Mouse (Mus musculus): ENCODE data around the gene Mgat3. TPM values are rescaled to one million over a fixed set of nuclear protein-coding genes. Genes with fewer than 3 reads are reported as not detected.

Mgat3 gene
- total RNA-seq, 2 experiments from 2014 or later: not detected

DNA sequence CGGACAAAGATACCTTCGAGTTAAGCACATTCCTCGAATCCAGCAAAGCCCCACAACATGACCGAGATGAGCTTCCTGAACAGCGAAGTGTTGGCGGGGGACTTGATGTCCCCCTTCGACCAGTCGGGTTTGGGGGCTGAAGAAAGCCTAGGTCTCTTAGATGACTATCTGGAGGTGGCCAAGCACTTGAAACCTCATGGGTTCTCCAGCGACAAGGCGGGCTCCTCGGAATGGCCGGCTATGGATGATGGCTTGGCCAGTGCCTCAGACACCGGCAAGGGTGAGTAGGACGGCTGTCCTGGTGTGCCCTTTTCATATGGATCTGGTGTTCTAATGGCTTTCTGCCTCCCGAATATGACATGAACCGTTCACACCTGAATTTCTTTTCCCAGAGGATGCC is 82.7 kb downstream of the Mgat3 start:
- ATAC-seq (replicated peaks; ENCODE audit: low FRiP score, poor library complexity, severe bottlenecking): no peak

DNA sequence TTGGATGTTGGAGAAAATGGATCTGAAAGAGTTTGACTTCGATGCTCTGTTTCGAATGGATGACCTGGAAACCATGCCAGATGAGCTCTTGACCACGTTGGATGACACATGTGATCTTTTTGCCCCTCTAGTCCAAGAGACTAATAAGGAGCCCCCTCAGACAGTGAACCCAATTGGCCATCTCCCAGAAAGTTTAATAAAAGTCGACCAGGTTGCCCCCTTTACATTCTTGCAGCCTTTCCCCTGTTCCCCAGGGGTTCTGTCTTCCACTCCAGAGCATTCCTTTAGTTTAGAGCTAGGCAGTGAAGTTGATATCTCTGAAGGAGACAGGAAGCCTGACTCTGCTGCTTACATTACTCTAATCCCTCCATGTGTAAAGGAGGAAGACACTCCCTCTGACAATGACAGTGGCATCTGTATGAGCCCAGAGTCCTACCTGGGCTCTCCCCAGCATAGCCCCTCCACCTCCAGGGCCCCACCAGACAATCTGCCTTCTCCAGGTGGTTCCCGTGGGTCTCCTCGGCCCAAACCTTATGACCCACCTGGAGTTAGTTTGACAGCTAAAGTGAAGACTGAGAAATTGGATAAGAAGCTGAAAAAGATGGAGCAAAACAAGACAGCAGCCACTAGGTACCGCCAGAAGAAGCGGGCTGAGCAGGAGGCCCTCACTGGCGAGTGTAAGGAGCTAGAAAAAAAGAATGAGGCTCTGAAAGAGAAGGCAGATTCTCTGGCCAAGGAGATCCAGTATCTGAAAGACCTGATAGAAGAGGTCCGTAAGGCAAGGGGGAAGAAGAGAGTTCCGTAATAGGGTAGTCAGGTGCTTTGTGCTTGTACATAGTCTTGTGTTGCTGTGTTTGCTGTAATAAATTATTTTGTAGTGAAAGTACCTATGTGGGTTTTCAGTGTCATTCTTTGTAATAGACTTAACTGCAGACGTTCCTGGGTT is 83.4 kb downstream of the Mgat3 start:
- no peak for ATAC-seq (replicated peaks; ENCODE audit: low FRiP score, poor library complexity, severe bottlenecking)

DNA sequence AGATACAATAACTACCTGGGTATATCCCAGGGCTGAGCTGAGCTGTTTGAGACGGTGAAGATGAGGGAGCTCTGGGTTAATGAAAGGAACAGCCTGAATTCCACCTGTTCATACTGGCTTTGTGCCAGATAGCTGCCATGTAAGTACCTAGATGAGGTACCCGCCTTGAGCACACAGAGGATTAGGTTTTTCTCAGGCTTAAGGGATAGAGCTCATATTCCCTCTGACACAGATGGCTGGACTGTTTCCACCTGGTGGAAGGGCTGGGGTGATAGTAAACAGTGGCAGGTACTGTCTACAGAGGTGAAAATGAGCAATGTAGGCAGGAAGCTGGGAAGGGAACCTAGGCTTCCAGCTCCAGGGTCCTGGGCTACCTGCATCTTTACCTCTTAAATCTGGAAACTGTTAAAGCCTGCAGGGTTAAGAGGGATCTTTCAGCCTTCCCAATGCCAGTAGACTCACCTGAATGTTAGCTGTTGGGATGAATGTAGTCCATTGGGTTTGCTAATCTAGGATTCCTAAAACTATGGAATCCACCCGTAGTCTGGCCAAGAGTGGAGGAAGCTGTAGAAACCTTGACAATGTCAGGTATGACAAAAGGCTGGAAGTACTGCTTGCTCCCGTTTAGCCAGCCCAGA is 84.2 kb downstream of the Mgat3 start:
- ATAC-seq (replicated peaks; ENCODE audit: low FRiP score, poor library complexity, severe bottlenecking): no peak

DNA sequence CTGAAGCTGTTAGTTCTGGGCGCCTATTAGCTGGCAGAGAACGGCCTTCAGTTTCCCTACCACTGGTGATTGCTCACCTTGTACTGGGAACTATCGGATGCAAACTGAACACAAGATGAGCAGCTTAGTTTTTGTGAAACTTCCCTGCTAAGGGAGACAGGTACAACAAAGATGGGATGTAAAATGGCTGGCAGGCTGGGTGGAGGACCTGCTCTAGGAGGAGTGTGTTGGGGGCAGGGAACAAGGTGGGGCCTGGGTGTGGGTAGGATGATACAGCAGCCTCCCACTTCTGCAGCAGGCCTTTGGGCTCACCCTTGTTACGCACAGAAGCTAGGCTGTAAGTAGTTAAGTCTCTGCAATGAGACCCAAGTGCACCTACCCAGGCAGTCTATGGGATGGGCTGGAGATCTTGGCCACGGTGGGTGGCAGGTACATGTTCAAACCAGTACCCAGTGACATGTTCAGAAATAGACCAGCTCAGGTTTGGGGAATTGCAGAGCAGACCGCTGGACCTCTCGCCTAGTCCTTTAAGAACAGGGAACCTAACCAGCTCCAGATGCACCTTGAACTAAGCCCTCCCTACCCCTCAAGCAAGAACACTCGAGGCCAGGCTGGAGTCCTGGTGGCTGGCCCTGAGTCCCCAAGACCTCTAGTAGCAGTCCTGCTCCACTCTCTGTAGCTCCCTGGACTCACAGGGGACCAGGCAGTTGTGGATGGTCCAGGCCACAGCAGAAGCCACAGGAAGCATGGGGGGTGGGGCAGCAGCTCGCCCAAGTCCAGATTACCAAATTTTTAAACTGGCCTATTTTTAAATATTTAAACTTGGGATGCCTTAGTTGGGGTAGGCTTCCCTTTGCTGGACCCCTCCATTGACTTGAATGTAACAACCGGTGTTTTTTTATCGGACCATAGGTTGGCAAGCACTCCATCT is 85.0 kb downstream of the Mgat3 start:
- ATAC-seq (replicated peaks; ENCODE audit: low FRiP score, poor library complexity, severe bottlenecking): peak; percentile 59

DNA sequence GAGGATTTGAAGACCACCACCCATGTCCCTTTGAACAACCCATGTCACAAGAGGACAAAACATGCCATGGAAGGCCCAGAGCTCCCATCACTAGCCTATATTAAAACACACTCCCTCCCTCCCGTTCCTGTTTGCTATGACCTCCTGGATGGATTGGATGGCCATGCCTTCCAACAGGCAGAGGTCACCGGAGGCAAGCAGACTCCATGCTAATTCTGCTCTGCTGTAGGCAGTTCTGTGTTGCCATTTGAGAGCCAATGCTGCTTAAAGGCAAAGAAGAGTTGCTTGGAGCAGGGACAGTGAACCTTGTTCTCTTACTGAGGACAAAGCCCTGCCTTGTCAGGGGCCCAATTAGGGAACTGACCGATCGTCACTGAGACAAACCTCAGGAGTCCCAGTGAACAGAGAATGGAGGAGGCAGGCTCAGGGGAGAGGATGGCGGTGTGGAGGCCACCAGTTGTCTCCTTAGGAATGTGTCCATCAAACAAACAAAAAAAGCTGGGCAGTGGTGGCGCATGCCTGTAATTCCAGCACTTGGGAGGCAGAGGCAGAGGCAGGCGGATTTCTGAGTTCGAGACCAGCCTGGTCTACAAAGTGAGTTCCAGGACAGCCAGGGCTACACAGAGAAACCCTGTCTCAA is 86.0 kb downstream of the Mgat3 start:
- ATAC-seq (replicated peaks; ENCODE audit: low FRiP score, poor library complexity, severe bottlenecking): no peak

DNA sequence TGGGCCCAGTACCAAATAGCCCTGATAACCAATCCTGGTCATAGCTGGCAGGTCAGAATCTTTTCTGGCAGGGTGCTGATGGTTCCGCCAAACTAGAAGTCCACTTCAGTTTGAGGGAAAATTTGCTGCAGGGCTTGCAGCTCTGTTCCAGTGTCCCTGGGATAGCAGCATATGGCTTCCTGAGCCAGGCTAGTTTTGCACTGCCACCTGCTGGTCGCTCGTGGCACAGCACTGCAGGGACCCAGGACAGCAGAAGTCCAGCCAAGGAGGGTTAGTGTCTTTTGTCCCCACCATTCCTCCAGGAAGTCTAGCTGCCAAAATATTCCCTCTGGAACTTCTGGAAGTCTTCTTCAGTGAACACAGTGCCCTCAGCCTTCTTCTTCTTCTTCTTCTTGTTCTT is 87.2 kb downstream of the Mgat3 start:
- 0 out of 2 replicates have a peak, but pooled peaks have one; percentile 40 for ATAC-seq (replicated peaks; ENCODE audit: low FRiP score, poor library complexity, severe bottlenecking)

DNA sequence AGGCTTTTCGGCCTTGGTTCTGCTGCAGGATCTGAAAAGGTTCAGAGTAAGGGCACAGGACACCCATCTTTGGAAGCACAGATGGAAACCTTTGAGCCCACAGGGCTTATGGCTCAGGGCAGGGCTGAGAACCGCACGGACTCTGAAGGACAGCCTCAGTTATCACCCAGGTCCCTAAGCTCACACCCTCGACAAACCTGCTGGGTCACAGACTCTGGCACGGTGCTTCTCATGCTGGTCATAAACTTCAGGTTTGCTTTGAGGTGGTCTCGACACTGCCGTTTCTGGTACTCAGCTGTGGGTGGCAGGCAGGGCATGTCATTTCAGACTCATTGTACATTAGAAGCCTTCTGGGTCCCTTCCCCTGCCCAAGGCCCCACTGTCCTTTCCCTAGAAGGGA is 87.6 kb downstream of the Mgat3 start:
- no peak for ATAC-seq (replicated peaks; ENCODE audit: low FRiP score, poor library complexity, severe bottlenecking)

DNA sequence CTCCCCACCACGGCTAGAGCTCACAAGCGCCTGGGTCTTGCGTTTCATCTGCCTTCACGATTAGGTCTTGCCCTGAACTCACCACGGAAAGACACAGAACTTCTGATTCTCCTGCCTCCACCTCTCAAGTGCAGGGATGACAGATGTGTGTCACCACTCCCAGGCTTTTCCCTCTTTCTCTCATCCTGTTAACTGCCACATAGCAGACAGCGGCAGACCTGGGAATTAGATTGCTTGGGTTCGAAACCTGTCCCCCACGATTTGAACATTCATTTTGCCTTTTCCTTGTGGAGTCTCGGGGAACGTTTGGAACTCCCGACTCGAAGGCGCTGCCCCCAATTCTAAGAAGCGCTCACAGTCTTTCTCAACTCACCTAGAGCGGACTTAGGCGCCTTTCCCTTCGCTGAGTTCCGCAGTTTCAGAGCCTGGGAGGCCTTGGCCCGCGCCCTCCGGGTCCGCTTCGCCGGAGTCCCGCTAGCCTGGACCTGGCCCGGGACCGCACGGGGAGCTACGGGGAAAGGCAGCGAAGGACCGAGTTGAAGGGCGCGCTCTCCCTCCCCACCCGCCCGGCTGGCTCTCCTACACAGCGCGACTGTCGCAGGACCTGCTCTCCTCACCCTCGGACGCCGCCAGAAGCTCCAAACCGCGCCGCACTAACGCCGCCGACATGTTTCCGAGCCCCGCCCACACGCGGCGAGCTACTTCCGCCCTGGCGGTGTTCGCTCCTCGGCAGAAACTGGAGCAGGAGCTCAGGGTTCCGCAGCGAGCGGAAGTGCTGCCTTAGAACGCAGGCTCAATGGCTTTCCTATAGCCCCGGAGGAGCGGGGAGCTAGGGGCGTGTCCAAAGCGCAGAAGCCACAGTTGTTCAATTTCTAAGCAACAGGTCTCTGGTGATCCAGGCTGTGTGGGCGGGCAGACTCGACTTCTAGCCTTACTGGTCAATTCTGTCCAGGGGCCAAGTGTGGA is 90.4 kb downstream of the Mgat3 start, which contains the start of gene Rps19bp1:
Rps19bp1 (minus strand) TSS at position 706 of the 966 bp plus-strand sequence.
- peak; percentile 95 for ATAC-seq (replicated peaks; ENCODE audit: low FRiP score, poor library complexity, severe bottlenecking)

Other genes starting within 250 kb of the Mgat3 start
- gene Cbx7, start 202.6 kb upstream of the Mgat3 start, total RNA-seq (2015; ENCODE audit: low replicate concordance): 2.1 and 6.9 TPM in 2 replicates
- 4.5 and 6.4 TPM in 2 replicates for gene Cbx7, start 202.6 kb upstream of the Mgat3 start, total RNA-seq (2017; ENCODE audit: low replicate concordance)
- not detected in 2 replicates for gene Pdgfb, start 158.7 kb upstream of the Mgat3 start, total RNA-seq (2015; ENCODE audit: low replicate concordance)
- gene Pdgfb, start 158.7 kb upstream of the Mgat3 start, total RNA-seq (2017; ENCODE audit: low replicate concordance): 0.42 and 0.94 TPM in 2 replicates
- 5.8 and 8.6 TPM in 2 replicates for gene Syngr1, start 82.4 kb upstream of the Mgat3 start, total RNA-seq (2015; ENCODE audit: low replicate concordance)
- 6.0 and 7.1 TPM in 2 replicates for gene Syngr1, start 82.4 kb upstream of the Mgat3 start, total RNA-seq (2017; ENCODE audit: low replicate concordance)
- gene Rpl3, start 81.9 kb upstream of the Mgat3 start, total RNA-seq (2015; ENCODE audit: low replicate concordance): 449 and 474 TPM in 2 replicates
- 532 and 676 TPM in 2 replicates for gene Rpl3, start 81.9 kb upstream of the Mgat3 start, total RNA-seq (2017; ENCODE audit: low replicate concordance)
- gene Tab1, start 40.6 kb upstream of the Mgat3 start, total RNA-seq (2015; ENCODE audit: low replicate concordance): 0.58 and 10.9 TPM in 2 replicates
- gene Tab1, start 40.6 kb upstream of the Mgat3 start, total RNA-seq (2017; ENCODE audit: low replicate concordance): 6.5 and 13.5 TPM in 2 replicates
- 6.5 and 7.7 TPM in 2 replicates for gene Mief1, start 60.3 kb downstream of the Mgat3 start, total RNA-seq (2015; ENCODE audit: low replicate concordance)
- 17.8 and 18.8 TPM in 2 replicates for gene Mief1, start 60.3 kb downstream of the Mgat3 start, total RNA-seq (2017; ENCODE audit: low replicate concordance)
- gene AC140267.1, start 62.1 kb downstream of the Mgat3 start, total RNA-seq (2015; ENCODE audit: low replicate concordance): not detected in 2 replicates
- gene AC140267.1, start 62.1 kb downstream of the Mgat3 start, total RNA-seq (2017; ENCODE audit: low replicate concordance): not detected in 2 replicates
- 86.3 and 108 TPM in 2 replicates for gene Atf4, start 81.5 kb downstream of the Mgat3 start, total RNA-seq (2015; ENCODE audit: low replicate concordance)
- 148 and 150 TPM in 2 replicates for gene Atf4, start 81.5 kb downstream of the Mgat3 start, total RNA-seq (2017; ENCODE audit: low replicate concordance)
- 15.4 and 16.5 TPM in 2 replicates for gene Rps19bp1, start 90.6 kb downstream of the Mgat3 start, total RNA-seq (2015; ENCODE audit: low replicate concordance)
- 5.0 and 10.1 TPM in 2 replicates for gene Rps19bp1, start 90.6 kb downstream of the Mgat3 start, total RNA-seq (2017; ENCODE audit: low replicate concordance)
- not detected in 2 replicates for gene Cacna1i, start 113.5 kb downstream of the Mgat3 start, total RNA-seq (2015; ENCODE audit: low replicate concordance)
- not detected in 2 replicates for gene Cacna1i, start 113.5 kb downstream of the Mgat3 start, total RNA-seq (2017; ENCODE audit: low replicate concordance)

Data from erythroblast, adult 5-6 weeks (primary cell).